Mouse (Mus musculus) bone marrow, adult 2 months (tissue): ENCODE measurements around the gene Ift81. TPM values are rescaled to one million over a fixed set of nuclear protein-coding genes. Genes with fewer than 3 reads are reported as not detected.

Source experiments
- H3K27ac ChIP-seq: fragments of 200-500 bp; 2 replicates; pipeline ENCODE4 v1.5.1; 2012; ENCODE audit warnings: low read depth, mild to moderate bottlenecking, control low read depth, inconsistent platforms, low read length; ENCODE audit not compliant: control insufficient read depth, poor library complexity, insufficient read depth
- H3K4me1 ChIP-seq: fragments of 200-500 bp; 2 replicates; pipeline ENCODE4 v1.6.1; 2011; ENCODE audit warnings: low read length; ENCODE audit not compliant: control insufficient read depth, insufficient read depth
- H3K4me3 ChIP-seq: fragments of 200-500 bp; replicated peaks from 2 replicates; pipeline ENCODE3; 2011; ENCODE audit warnings: mild to moderate bottlenecking, low read depth, low read length, control low read depth; ENCODE audit not compliant: control insufficient read depth
- CTCF ChIP-seq: fragments of 200-500 bp; IDR thresholded peaks from 2 replicates; pipeline ENCODE4 v1.5.1; 2011; ENCODE audit warnings: low read length, control low read depth; ENCODE audit not compliant: control insufficient read depth, insufficient read depth
- POLR2A ChIP-seq: fragments of 200-500 bp; IDR thresholded peaks from 2 replicates; pipeline ENCODE4 v1.6.1; 2011; ENCODE audit warnings: low read depth, mild to moderate bottlenecking, control low read depth, low read length, borderline replicate concordance; ENCODE audit not compliant: control insufficient read depth
- WGBS: fragments of 180-500 bp; shearing (Covaris S2); methylation state at CpG from one replicate; pipeline ENCODE4 v1.1.7; 2018; 5-methylcytosine and 5-hydroxymethylcytosine counted together
- polyA plus RNA-seq: library from polyadenylated mRNA; stranded (reverse); fragments of >200 nt; gene quantifications from 2 replicates; pipeline ENCODE4 v1.2.4, GENCODE M21; 2011; ENCODE audit warnings: low replicate concordance; ENCODE audit not compliant: missing spikeins, insufficient read depth, insufficient read length

Gene Ift81
- polyA plus RNA-seq, 1 experiment = 2.1 TPM

DNA sequence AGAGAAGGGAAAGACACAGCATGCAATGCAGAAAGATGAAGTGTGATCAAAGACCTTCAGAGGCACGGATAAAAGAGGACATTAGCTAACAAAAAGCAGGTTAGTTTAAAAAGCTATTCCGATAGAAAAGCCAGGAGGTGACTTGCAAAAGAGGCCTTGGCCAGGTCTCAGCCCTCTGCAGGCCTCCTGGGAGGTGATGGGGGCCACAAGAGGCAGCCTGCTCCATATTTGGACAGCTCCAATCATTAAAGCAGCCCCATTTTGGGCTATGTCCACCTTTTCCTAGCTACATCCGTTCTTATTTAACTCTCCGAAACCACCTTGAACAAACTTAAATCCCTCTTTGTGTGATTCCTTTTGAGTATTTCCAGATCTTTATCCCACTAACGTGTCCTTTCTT is 108.8 kb downstream of the Ift81 start:
- H3K4me3 ChIP-seq = no peak overlapping the region
- WGBS = 83% methylated on average over 5 of the region's 5 CpGs
- TF ChIP-seq CTCF = no peak
- TF ChIP-seq POLR2A = no peak
- no peaks in the 10 kb centered on the region for H3K4me1 ChIP-seq
- no peak overlapping the region for H3K27ac ChIP-seq

DNA sequence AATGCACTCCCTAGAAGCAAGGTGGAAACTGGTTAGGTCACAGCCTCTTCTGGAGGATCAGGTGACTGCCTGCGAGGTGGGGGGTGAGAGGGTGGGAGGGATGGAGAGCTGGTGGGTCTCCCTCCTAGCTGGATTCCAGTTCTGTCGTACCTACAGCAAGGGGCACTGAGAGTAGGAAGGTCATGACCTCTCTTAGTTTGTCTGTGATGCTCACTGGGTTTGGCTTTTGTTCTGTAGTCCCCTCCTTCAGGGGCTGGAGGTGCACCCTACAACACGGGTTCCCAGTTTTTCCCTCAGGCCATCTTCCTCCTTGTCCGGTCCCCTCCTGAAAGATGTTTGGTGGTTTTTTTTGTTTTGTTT is 110.6 kb downstream of the Ift81 start:
- H3K4me1 ChIP-seq = no peaks in the 10 kb centered on the region; the same call in 1 of the 2 replicates
- WGBS = 74% methylated on average over 4 of the region's 4 CpGs
- no peak overlapping the region for H3K4me3 ChIP-seq
- TF ChIP-seq CTCF = no peak
- TF ChIP-seq POLR2A = no peak
- H3K27ac ChIP-seq = no peak overlapping the region

DNA sequence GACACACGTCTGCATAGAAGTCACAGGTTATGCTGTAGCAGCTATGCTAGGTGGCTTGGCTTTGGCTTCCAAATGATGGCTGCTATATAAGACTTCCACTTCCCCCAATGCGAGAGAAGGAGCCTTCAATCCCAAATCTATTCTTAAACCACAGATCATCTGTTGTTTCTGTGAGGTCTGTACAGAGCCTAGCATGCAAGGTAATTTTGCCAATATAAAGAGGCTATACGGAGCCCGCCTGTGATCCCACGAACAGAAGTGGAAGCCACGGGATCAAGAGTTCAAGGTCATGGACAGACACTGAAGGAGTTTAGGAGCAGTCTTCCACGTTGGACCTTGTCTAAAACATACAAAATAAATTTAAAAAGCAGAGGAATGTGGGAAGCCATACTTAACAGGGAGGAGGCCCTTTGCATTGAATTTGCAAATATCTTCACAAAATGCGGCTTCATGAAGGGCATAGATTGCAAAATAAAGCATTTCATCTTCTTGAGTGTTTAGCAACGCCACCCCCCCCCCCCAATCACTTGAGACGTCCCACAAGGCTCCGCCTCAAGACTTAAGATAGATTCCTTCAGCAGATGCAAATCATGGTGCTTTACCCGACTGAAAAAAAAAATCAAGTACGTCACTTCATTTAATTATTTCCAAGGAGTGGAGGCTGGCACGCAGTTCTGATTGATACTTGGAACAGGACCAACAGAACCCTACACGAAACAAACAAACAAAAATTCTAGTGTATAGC is 111.1 kb downstream of the Ift81 start:
- peak overlapping the region; percentile 82 for H3K4me3 ChIP-seq
- TF ChIP-seq CTCF = no peak
- no peak for TF ChIP-seq POLR2A
- no peak overlapping the region for H3K27ac ChIP-seq
- WGBS = 38% methylated on average over 15 of the region's 15 CpGs
- H3K4me1 ChIP-seq = no peaks in the 10 kb centered on the region; the same call in 1 of the 2 replicates

DNA sequence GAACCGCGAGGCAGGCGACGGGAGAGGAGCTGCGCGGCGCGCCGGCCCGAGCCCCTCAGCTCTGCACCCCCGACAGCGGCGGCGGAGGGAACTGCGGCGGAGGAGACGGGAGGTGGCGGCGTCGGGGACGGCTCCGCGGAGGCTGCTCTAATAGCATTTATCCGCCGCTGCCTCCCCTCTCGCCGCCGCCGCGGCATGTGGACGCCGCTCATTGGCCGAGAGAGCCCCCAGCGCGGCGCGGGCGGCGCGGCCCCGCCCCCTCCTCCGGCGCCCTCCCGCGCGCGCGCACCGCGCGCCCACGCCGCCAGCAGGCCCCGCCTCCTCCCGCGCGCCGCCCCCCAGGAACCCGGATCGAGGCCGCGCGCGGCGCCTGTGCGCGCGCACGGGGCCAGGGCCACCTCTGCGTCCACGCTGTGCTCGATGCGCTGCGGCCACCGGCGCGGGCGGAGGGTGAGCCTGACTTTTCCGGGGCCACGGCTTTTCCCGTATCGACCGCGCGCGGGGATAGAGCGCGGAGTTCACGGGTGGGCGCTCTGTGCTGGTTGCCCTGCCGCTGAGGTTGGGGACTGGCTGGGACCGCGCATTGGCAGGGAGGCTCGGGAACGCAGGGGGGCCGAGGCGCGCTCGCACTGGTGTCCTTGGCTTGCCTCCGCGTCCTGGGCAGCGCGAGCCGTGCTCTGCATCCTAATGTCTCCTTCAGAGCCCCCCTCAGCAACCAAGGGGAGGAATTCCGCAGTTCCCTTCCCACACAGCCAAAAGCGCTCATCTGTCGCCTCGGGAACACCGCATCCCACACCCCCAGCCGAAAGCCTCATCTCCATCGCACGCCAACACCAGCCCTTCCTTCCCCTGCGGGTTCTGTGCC is 112.0 kb downstream of the Ift81 start, which contains the start of gene Atp2a2:
TSS of gene Atp2a2 (minus strand) at position 149 of the 865 bp plus-strand sequence.
- H3K4me1 ChIP-seq = no peaks in the 10 kb centered on the region; the same call in 1 of the 2 replicates
- no peak for TF ChIP-seq CTCF
- TF ChIP-seq POLR2A = peak; percentile 85
- WGBS = under 1% methylated on average over 112 of the region's 113 CpGs
- H3K27ac ChIP-seq = peak within 1 kb of the TSS; percentile 96
- peak within 1 kb of the TSS; percentile 99 for H3K4me3 ChIP-seq

DNA sequence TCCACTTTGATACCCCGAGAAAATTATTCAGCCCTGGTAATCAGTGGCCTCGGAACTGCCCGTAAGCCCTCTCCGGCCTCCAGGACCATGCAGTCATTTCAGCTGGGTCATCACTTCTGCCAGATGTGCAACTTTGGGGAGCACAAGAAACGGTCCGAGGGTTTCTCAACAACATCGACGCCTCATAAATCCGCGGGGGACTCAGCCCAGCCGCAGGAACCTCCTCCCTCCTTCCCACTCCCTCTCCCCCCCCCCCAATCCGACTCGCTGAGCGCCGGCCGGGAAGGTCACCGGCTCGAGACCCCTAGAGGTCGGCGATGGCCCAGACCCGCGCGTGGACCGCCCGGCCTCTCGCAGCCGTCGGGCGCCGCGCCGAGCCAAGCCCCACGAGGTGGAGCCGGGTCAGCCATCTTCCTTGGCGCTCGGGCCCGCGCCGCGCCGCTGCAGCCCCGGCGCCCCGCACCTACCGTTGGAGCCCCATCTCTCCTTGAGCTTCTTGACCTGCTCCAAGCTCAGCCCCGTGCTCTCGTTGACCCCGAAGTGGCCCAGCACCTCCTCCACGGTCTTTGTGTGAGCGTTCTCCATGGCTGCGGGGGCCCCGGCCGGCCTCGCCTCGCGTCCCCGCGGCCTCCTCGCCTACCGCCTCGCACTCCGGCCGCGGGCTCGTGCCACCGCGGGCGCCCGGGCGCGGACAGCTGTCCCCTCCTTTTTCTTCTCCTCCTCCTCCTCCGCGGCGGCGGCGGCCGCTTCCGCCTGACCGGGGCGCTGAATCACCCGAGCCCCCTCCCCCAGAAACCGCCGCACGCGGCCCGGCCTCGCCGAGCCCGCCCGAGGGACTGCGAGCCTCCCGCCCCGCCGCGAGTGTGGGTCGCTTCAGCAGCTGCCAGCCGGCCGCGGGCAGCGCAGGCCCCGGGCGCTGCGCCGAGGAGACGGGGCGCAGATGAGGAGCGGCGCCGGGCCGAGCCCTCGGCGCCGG is 112.9 kb downstream of the Ift81 start:
- TF ChIP-seq CTCF (no peak), POLR2A (no peak)

DNA sequence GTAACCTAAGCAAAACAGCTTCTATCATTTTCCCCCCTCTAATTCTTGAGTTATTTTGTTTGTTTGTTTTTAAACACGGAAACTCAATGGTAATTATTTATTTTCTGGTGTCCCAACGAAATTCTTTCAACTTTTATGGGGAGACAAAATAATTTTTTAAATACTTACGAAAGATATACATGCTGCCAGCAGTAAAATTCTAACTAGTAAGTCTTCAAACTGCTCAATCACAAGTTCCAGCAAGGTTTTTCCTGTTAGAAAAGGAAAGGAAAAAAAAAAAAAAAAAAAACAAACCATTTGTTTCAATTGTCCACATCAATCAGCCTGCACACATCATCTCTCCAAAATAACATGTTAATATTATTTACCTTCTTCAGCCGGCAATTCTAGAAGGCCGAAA is 113.8 kb downstream of the Ift81 start:
- Histone ChIP-seq H3K4me1 (no peaks in the 10 kb centered on the region; the same call in 1 of the 2 replicates), H3K27ac (no peak overlapping the region), H3K4me3 (peak overlapping the region; percentile 99)
- no peak for TF ChIP-seq POLR2A
- no peak for TF ChIP-seq CTCF
- 28% methylated on average over 5 of the region's 5 CpGs for WGBS

More for the DNA sequence above, 112.9 kb downstream of the Ift81 start:
- WGBS = under 1% methylated on average over 110 of the region's 113 CpGs
- Histone ChIP-seq H3K4me3 (peak overlapping the region; percentile 99), H3K4me1 (no peaks in the 10 kb centered on the region; the same call in 1 of the 2 replicates), H3K27ac (peak overlapping the region; percentile 96)

Other genes starting within 250 kb of the Ift81 start
- gene Gpn3, start 242.6 kb downstream of the Ift81 start, polyA plus RNA-seq = 12.9 and 16.1 TPM in 2 replicates
- 14.6 and 16.4 TPM in 2 replicates for gene Fam216a, start 242.2 kb downstream of the Ift81 start, polyA plus RNA-seq
- 280 and 397 TPM in 2 replicates for gene Arpc3, start 222.6 kb downstream of the Ift81 start, polyA plus RNA-seq
- gene Anapc7, start 192.8 kb downstream of the Ift81 start, polyA plus RNA-seq = 17.7 and 17.8 TPM in 2 replicates
- gene Atp2a2, start 112.3 kb downstream of the Ift81 start, polyA plus RNA-seq = 19.9 and 35.8 TPM in 2 replicates
- 1.5 and 2.9 TPM in 2 replicates for gene P2rx7, start 29.4 kb upstream of the Ift81 start, polyA plus RNA-seq
- gene P2rx4, start 93.0 kb upstream of the Ift81 start, polyA plus RNA-seq = 13.2 and 23.7 TPM in 2 replicates
- gene Camkk2, start 164.9 kb upstream of the Ift81 start, polyA plus RNA-seq = 15.8 and 31.8 TPM in 2 replicates
- 204 and 228 TPM in 2 replicates for gene Anapc5, start 206.8 kb upstream of the Ift81 start, polyA plus RNA-seq
- gene Rnf34, start 235.5 kb upstream of the Ift81 start, polyA plus RNA-seq = 4.0 and 11.1 TPM in 2 replicates